Mouse (Mus musculus) hindbrain, embryonic 12.5 days (tissue): Measurements from ENCODE around the gene E2f3. TPM values are rescaled to one million over a fixed set of nuclear protein-coding genes. Genes with fewer than 3 reads are reported as not detected.

Experiments used
- ATAC-seq: fragments of 200-750 bp; cut with Nextera tagmentation; 2 replicates; pipeline ENCODE4 v1.8.0; 2017; ENCODE audit warnings: moderate TSS enrichment; ENCODE audit not compliant: low FRiP score
- H3K27ac ChIP-seq: fragments of 300-500 bp; sonication (generic); 2 replicates; pipeline ENCODE4 v1.5.1; 2016; ENCODE audit warnings: mild to moderate bottlenecking
- H3K27me3 ChIP-seq: fragments of 300-500 bp; sonication (generic); 2 replicates; pipeline ENCODE4 v1.6.1; 2016; ENCODE audit warnings: mild to moderate bottlenecking
- H3K36me3 ChIP-seq: fragments of 300-500 bp; sonication (generic); 2 replicates; pipeline ENCODE4 v1.6.1; 2016; ENCODE audit warnings: mild to moderate bottlenecking
- H3K4me1 ChIP-seq: fragments of 300-500 bp; sonication (generic); 2 replicates; pipeline ENCODE4 v1.6.1; 2016
- H3K4me2 ChIP-seq: fragments of 300-500 bp; sonication (generic); replicated peaks from 2 replicates; pipeline ENCODE4 v1.6.1; 2016; ENCODE audit warnings: mild to moderate bottlenecking
- H3K4me3 ChIP-seq: fragments of 300-500 bp; sonication (generic); 2 replicates; pipeline ENCODE4 v1.5.1; 2016; ENCODE audit warnings: mild to moderate bottlenecking
- H3K9ac ChIP-seq: fragments of 300-500 bp; sonication (generic); 2 replicates; pipeline ENCODE4 v1.6.1; 2016; ENCODE audit warnings: mild to moderate bottlenecking, moderate library complexity
- H3K9me3 ChIP-seq: fragments of 300-500 bp; sonication (generic); replicated peaks from 2 replicates; pipeline ENCODE4 v1.6.1; 2016; ENCODE audit warnings: mild to moderate bottlenecking
- WGBS: fragments of 180-500 bp; shearing (Covaris S2); methylation state at CpG from one replicate; pipeline ENCODE4 v1.1.7; 2016; 5-methylcytosine and 5-hydroxymethylcytosine counted together
- polyA plus RNA-seq: library from polyadenylated mRNA; unstranded; fragments of >200 nt; fragmentation: Nextera tagmentation; extraction: Ambion mirVana; gene quantifications from 2 replicates; pipeline ENCODE4 v1.2.1, GENCODE M21; 2016

Gene E2f3
- polyA plus RNA-seq, 1 experiment from 2014 or later = 13.6 TPM

- WGBS = 93% methylated on average over 3 of the region's 3 CpGs
- Histone ChIP-seq H3K27ac (no peak overlapping the region), H3K9me3 (no peaks in the 10 kb centered on the region), H3K4me1 (no peaks in the 10 kb centered on the region), H3K9ac (no peak overlapping the region), H3K27me3 (no peaks in the 10 kb centered on the region), H3K4me2 (no peak overlapping the region), H3K36me3 (peaks cover 77% of the 10 kb centered on the region), H3K4me3 (no peak overlapping the region)
- ATAC-seq = no peak
Observed at GRCm38 (mm10) chr13:29911141-29911540, 74.7 kb downstream of the E2f3 start.

GRCm38 (mm10) chr13:29908431-29908830 is 77.4 kb downstream of the E2f3 start:
- WGBS = 95% methylated on average over 9 of the region's 9 CpGs
- peaks cover 86% of the 10 kb centered on the region for H3K36me3 ChIP-seq
- H3K27me3 ChIP-seq = no peaks in the 10 kb centered on the region

GRCm38 (mm10) chr13:29907995-29908394 is 77.9 kb downstream of the E2f3 start:
- no peaks in the 10 kb centered on the region for H3K27me3 ChIP-seq
- no peak overlapping the region for H3K4me3 ChIP-seq
- no peaks in the 10 kb centered on the region for H3K4me1 ChIP-seq
- peaks cover 86% of the 10 kb centered on the region for H3K36me3 ChIP-seq
- ATAC-seq = no peak
- H3K9ac ChIP-seq = no peak overlapping the region
- peaks cover 13% of the 10 kb centered on the region for H3K9me3 ChIP-seq
- H3K4me2 ChIP-seq = no peak overlapping the region
- 94% methylated on average over 9 of the region's 9 CpGs for WGBS
- no peak overlapping the region for H3K27ac ChIP-seq

More at GRCm38 (mm10) chr13:29908431-29908830, 77.4 kb downstream of the E2f3 start:
- Histone ChIP-seq H3K4me3 (no peak overlapping the region), H3K9me3 (peaks cover 13% of the 10 kb centered on the region), H3K4me1 (no peaks in the 10 kb centered on the region), H3K9ac (no peak overlapping the region), H3K27ac (no peak overlapping the region), H3K4me2 (no peak overlapping the region)
- no peak for ATAC-seq

GRCm38 (mm10) chr13:29906734-29907133 is 79.1 kb downstream of the E2f3 start:
- Histone ChIP-seq H3K27ac (no peak overlapping the region), H3K4me3 (no peak overlapping the region), H3K27me3 (no peaks in the 10 kb centered on the region), H3K4me1 (no peaks in the 10 kb centered on the region), H3K4me2 (no peak overlapping the region), H3K36me3 (peaks cover 77% of the 10 kb centered on the region), H3K9ac (no peak overlapping the region), H3K9me3 (peaks cover 13% of the 10 kb centered on the region)
- 96% methylated on average over 10 of the region's 10 CpGs for WGBS
- no peak for ATAC-seq

GRCm38 (mm10) chr13:29903341-29903740 is 82.5 kb downstream of the E2f3 start:
- no peak for ATAC-seq
- Histone ChIP-seq H3K36me3 (peaks cover 46% of the 10 kb centered on the region), H3K9me3 (peaks cover 13% of the 10 kb centered on the region), H3K4me2 (no peak overlapping the region), H3K4me1 (no peaks in the 10 kb centered on the region), H3K27ac (no peak overlapping the region), H3K27me3 (no peaks in the 10 kb centered on the region), H3K4me3 (no peak overlapping the region), H3K9ac (no peak overlapping the region)
- WGBS = 94% methylated on average over 1 of the region's 1 CpGs

GRCm38 (mm10) chr13:29902676-29903075 is 83.2 kb downstream of the E2f3 start:
- H3K4me3 ChIP-seq = no peak overlapping the region
- no peak overlapping the region for H3K27ac ChIP-seq
- no peak overlapping the region for H3K9ac ChIP-seq
- WGBS = 90% methylated on average over 1 of the region's 1 CpGs
- H3K4me1 ChIP-seq = no peaks in the 10 kb centered on the region
- H3K9me3 ChIP-seq = peaks cover 13% of the 10 kb centered on the region
- no peak overlapping the region for H3K4me2 ChIP-seq
- peaks cover 39% of the 10 kb centered on the region for H3K36me3 ChIP-seq
- ATAC-seq = no peak
- H3K27me3 ChIP-seq = no peaks in the 10 kb centered on the region

- Histone ChIP-seq H3K4me2 (no peak overlapping the region), H3K9ac (no peak overlapping the region), H3K27me3 (no peaks in the 10 kb centered on the region), H3K4me3 (no peak overlapping the region), H3K36me3 (peaks cover 29% of the 10 kb centered on the region), H3K9me3 (peaks cover 13% of the 10 kb centered on the region), H3K27ac (no peak overlapping the region), H3K4me1 (no peaks in the 10 kb centered on the region)
- no peak for ATAC-seq
- 90% methylated on average over 4 of the region's 4 CpGs for WGBS
Observed at GRCm38 (mm10) chr13:29901641-29902040, 84.2 kb downstream of the E2f3 start.

- no peak overlapping the region for H3K4me3 ChIP-seq
- H3K9me3 ChIP-seq = no peaks in the 10 kb centered on the region
- H3K9ac ChIP-seq = no peak overlapping the region
- H3K4me2 ChIP-seq = no peak overlapping the region
- no peaks in the 10 kb centered on the region for H3K4me1 ChIP-seq
- H3K27me3 ChIP-seq = no peaks in the 10 kb centered on the region
- H3K36me3 ChIP-seq = no peaks in the 10 kb centered on the region
- WGBS = 95% methylated on average over 3 of the region's 3 CpGs
- no peak overlapping the region for H3K27ac ChIP-seq
- ATAC-seq = no peak
Observed at GRCm38 (mm10) chr13:29866780-29867179, 119.1 kb downstream of the E2f3 start.

- Histone ChIP-seq H3K9ac (no peak overlapping the region), H3K27me3 (no peaks in the 10 kb centered on the region), H3K4me3 (no peak overlapping the region), H3K9me3 (no peaks in the 10 kb centered on the region), H3K4me2 (no peak overlapping the region), H3K27ac (peak overlapping the region; percentile 35; the same call in 1 of the 2 replicates), H3K36me3 (no peaks in the 10 kb centered on the region), H3K4me1 (no peaks in the 10 kb centered on the region)
- WGBS = 53% methylated on average over 6 of the region's 6 CpGs
- no peak for ATAC-seq
Observed at GRCm38 (mm10) chr13:29864331-29864730, 121.5 kb downstream of the E2f3 start.

- H3K4me3 ChIP-seq = no peak overlapping the region
- ATAC-seq = no peak
- WGBS = 73% methylated on average over 2 of the region's 2 CpGs
Observed at GRCm38 (mm10) chr13:29860087-29860486, 125.8 kb downstream of the E2f3 start.

GRCm38 (mm10) chr13:29857436-29857835 is 128.4 kb downstream of the E2f3 start:
- H3K4me1 ChIP-seq = peaks cover 8% of the 10 kb centered on the region; the same call in 1 of the 2 replicates
- ATAC-seq = peak; percentile 44; the same call in 1 of the 2 replicates
- no peak overlapping the region for H3K9ac ChIP-seq
- no peak overlapping the region for H3K4me3 ChIP-seq
- no peaks in the 10 kb centered on the region for H3K27me3 ChIP-seq
- no peaks in the 10 kb centered on the region for H3K36me3 ChIP-seq
- no peaks in the 10 kb centered on the region for H3K9me3 ChIP-seq
- H3K4me2 ChIP-seq = no peak overlapping the region
- H3K27ac ChIP-seq = no peak overlapping the region
- 33% methylated on average over 4 of the region's 4 CpGs for WGBS

More at GRCm38 (mm10) chr13:29860087-29860486, 125.8 kb downstream of the E2f3 start:
- Histone ChIP-seq H3K9ac (no peak overlapping the region), H3K4me1 (no peaks in the 10 kb centered on the region), H3K9me3 (no peaks in the 10 kb centered on the region), H3K27me3 (no peaks in the 10 kb centered on the region), H3K4me2 (no peak overlapping the region), H3K27ac (no peak overlapping the region), H3K36me3 (no peaks in the 10 kb centered on the region)
